Mouse (Mus musculus) midbrain, embryonic 14.5 days (tissue): ENCODE data around the gene Srp54a. TPM values are rescaled to one million over a fixed set of nuclear protein-coding genes. Genes with fewer than 3 reads are reported as not detected.
A peak's percentile ranks its signal among the peaks of the same experiment; 100 is the strongest.
"Not testable (repeated sequence)": the region's sequence is repeated elsewhere in the genome, so short reads cannot be mapped to it uniquely, and the experiment has no call there.

Source experiments
- ATAC-seq: fragments of 200-750 bp; cut with Nextera tagmentation; 2 replicates; pipeline ENCODE4 v1.8.0; 2017; ENCODE audit warnings: moderate number of reproducible peaks, moderate library complexity; ENCODE audit not compliant: low FRiP score, low TSS enrichment
- DNase-seq: peaks from one replicate; pipeline ENCODE4 v3.0.0-alpha.2; 2015
- H3K27ac ChIP-seq: fragments of 300-500 bp; sonication (generic); replicated peaks from 2 replicates; pipeline ENCODE4 v1.5.1; 2014; ENCODE audit warnings: mild to moderate bottlenecking, low read depth, low read length, moderate library complexity
- H3K27me3 ChIP-seq: fragments of 300-500 bp; sonication (generic); 2 replicates; pipeline ENCODE4 v1.6.1; 2014; ENCODE audit warnings: low read length, control low read depth, mixed read lengths; ENCODE audit not compliant: control insufficient read depth, insufficient read depth
- H3K36me3 ChIP-seq: fragments of 300-500 bp; sonication (generic); 2 replicates; pipeline ENCODE4 v1.6.1; 2014; ENCODE audit warnings: low read length, control low read depth; ENCODE audit not compliant: control insufficient read depth, insufficient read depth
- H3K4me1 ChIP-seq: fragments of 300-500 bp; sonication (generic); 2 replicates; pipeline ENCODE4 v1.6.1; 2014; ENCODE audit warnings: mild to moderate bottlenecking, antibody characterized with exemption, low read length, control low read depth; ENCODE audit not compliant: control insufficient read depth, insufficient read depth
- H3K4me2 ChIP-seq: fragments of 300-500 bp; sonication (generic); 2 replicates; pipeline ENCODE4 v1.6.1; 2014; ENCODE audit warnings: mild to moderate bottlenecking, low read length, moderate library complexity
- H3K4me3 ChIP-seq: fragments of 300-500 bp; sonication (generic); replicated peaks from 2 replicates; pipeline ENCODE4 v1.5.1; 2014; ENCODE audit warnings: low read depth, low read length
- H3K9ac ChIP-seq: fragments of 300-500 bp; sonication (generic); replicated peaks from 2 replicates; pipeline ENCODE4 v1.6.1; 2014; ENCODE audit warnings: mild to moderate bottlenecking, low read length, moderate library complexity
- H3K9me3 ChIP-seq: fragments of 300-500 bp; sonication (generic); 2 replicates; pipeline ENCODE4 v1.6.1; 2016; ENCODE audit warnings: low read length, control low read depth, mixed read lengths; ENCODE audit not compliant: control insufficient read depth
- WGBS: fragments of 180-500 bp; shearing (Covaris S2); extraction: QIAGEN DNeasy Blood & Tissue Kit; methylation state at CpG from one replicate; pipeline ENCODE4 v1.1.7; 2014; 5-methylcytosine and 5-hydroxymethylcytosine counted together
- polyA plus RNA-seq: library from polyadenylated mRNA; unstranded; fragments of >200 nt; fragmentation: Nextera tagmentation; extraction: Ambion mirVana; gene quantifications from 2 replicates; pipeline ENCODE4 v1.2.1, GENCODE M21; 2014

The Srp54a gene
- 193 and 227 TPM in 2 replicates for polyA plus RNA-seq

- Histone ChIP-seq H3K4me3 (peak within 1 kb of the TSS; percentile 58), H3K27ac (peak within 1 kb of the TSS; percentile 74), H3K4me2 (peak within 1 kb of the TSS; percentile 61), H3K9ac (peak within 1 kb of the TSS; percentile 54; the same call in 1 of the 2 replicates)
- not testable (repeated sequence) for H3K27me3 ChIP-seq, H3K36me3 ChIP-seq, H3K4me1 ChIP-seq, H3K9me3 ChIP-seq
- under 1% methylated on average over 60 of the region's 60 CpGs for WGBS
- peak; percentile 97 for ATAC-seq
- DNase-seq: peak; percentile 97
Observed at GRCm38 (mm10) chr12:55079726-55080600, at the start of gene Srp54a, which contains the start of gene 2700097O09Rik. Gene Srp54a, plus strand, starts transcription at chr12:55080262. Gene 2700097O09Rik, minus strand, starts transcription at chr12:55080110.

- 88% methylated on average over 15 of the region's 15 CpGs for WGBS
- ATAC-seq: no peak
- no peak overlapping the region for H3K4me2 ChIP-seq
- no peaks in the 10 kb centered on the region for H3K4me1 ChIP-seq
- no peak overlapping the region for H3K4me3 ChIP-seq
- DNase-seq: no peak
- no peak overlapping the region for H3K27ac ChIP-seq
- H3K9me3 ChIP-seq: no peaks in the 10 kb centered on the region
- no peaks in the 10 kb centered on the region for H3K27me3 ChIP-seq
- H3K36me3 ChIP-seq: peaks cover 10% of the 10 kb centered on the region; the same call in 1 of the 2 replicates
- H3K9ac ChIP-seq: no peak overlapping the region
Observed at GRCm38 (mm10) chr12:55041011-55041410, 39.1 kb upstream of the Srp54a start.

GRCm38 (mm10) chr12:55049731-55050353 is 30.2 kb upstream of the Srp54a start:
- H3K9ac ChIP-seq: no peak overlapping the region
- DNase-seq (no peak), ATAC-seq (no peak)
- H3K4me3 ChIP-seq: no peak overlapping the region
- H3K4me2 ChIP-seq: no peak overlapping the region
- H3K27ac ChIP-seq: no peak overlapping the region
- 95% methylated on average over 8 of the region's 8 CpGs for WGBS
- peaks cover 12% of the 10 kb centered on the region; the same call in 1 of the 2 replicates for H3K36me3 ChIP-seq
- no peaks in the 10 kb centered on the region for H3K4me1 ChIP-seq
- no peaks in the 10 kb centered on the region for H3K9me3 ChIP-seq
- H3K27me3 ChIP-seq: no peaks in the 10 kb centered on the region

GRCm38 (mm10) chr12:55051210-55052173 is 28.6 kb upstream of the Srp54a start:
- Histone ChIP-seq H3K4me2 (no peak overlapping the region), H3K36me3 (0 out of 2 replicates have a peak, but pooled peaks cover 6% of the 10 kb centered on the region), H3K27ac (no peak overlapping the region), H3K27me3 (no peaks in the 10 kb centered on the region), H3K9ac (no peak overlapping the region), H3K4me1 (no peaks in the 10 kb centered on the region), H3K9me3 (no peaks in the 10 kb centered on the region), H3K4me3 (no peak overlapping the region)
- DNase-seq: no peak
- ATAC-seq: no peak
- WGBS: 94% methylated on average over 8 of the region's 8 CpGs

- no peak for ATAC-seq
- Histone ChIP-seq H3K36me3 (0 out of 2 replicates have a peak, but pooled peaks cover 6% of the 10 kb centered on the region), H3K9ac (no peak overlapping the region), H3K27me3 (no peaks in the 10 kb centered on the region), H3K4me2 (no peak overlapping the region), H3K9me3 (no peaks in the 10 kb centered on the region), H3K27ac (no peak overlapping the region), H3K4me3 (no peak overlapping the region), H3K4me1 (no peaks in the 10 kb centered on the region)
- WGBS: 93% methylated on average over 7 of the region's 7 CpGs
- no peak for DNase-seq
Observed at GRCm38 (mm10) chr12:55053267-55053666, 26.8 kb upstream of the Srp54a start.

- Histone ChIP-seq H3K27me3 (no peaks in the 10 kb centered on the region), H3K27ac (no peak overlapping the region), H3K9me3 (no peaks in the 10 kb centered on the region), H3K4me2 (no peak overlapping the region), H3K36me3 (0 out of 2 replicates have a peak, but pooled peaks cover 12% of the 10 kb centered on the region), H3K4me3 (no peak overlapping the region), H3K4me1 (no peaks in the 10 kb centered on the region), H3K9ac (no peak overlapping the region)
- 89% methylated on average over 2 of the region's 2 CpGs for WGBS
- DNase-seq (no peak), ATAC-seq (no peak)
Observed at GRCm38 (mm10) chr12:55054551-55055241, 25.4 kb upstream of the Srp54a start.

GRCm38 (mm10) chr12:55056703-55057102 is 23.4 kb upstream of the Srp54a start:
- H3K9ac ChIP-seq: no peak overlapping the region
- H3K27me3 ChIP-seq: no peaks in the 10 kb centered on the region
- ATAC-seq (no peak), DNase-seq (no peak)
- no peaks in the 10 kb centered on the region for H3K4me1 ChIP-seq
- no peak overlapping the region for H3K4me2 ChIP-seq
- H3K36me3 ChIP-seq: peaks cover 11% of the 10 kb centered on the region; the same call in 1 of the 2 replicates
- H3K27ac ChIP-seq: no peak overlapping the region
- WGBS: 94% methylated on average over 2 of the region's 2 CpGs
- no peaks in the 10 kb centered on the region for H3K9me3 ChIP-seq
- no peak overlapping the region for H3K4me3 ChIP-seq
